Mouse (Mus musculus): ENCODE measurements around the gene Tmem60. TPM values are rescaled to one million over a fixed set of nuclear protein-coding genes. Genes with fewer than 3 reads are reported as not detected.

The Tmem60 gene
- 38.6 and 41.2 TPM in 2 replicates for polyA plus RNA-seq (2012; rRNA removed)

DNA sequence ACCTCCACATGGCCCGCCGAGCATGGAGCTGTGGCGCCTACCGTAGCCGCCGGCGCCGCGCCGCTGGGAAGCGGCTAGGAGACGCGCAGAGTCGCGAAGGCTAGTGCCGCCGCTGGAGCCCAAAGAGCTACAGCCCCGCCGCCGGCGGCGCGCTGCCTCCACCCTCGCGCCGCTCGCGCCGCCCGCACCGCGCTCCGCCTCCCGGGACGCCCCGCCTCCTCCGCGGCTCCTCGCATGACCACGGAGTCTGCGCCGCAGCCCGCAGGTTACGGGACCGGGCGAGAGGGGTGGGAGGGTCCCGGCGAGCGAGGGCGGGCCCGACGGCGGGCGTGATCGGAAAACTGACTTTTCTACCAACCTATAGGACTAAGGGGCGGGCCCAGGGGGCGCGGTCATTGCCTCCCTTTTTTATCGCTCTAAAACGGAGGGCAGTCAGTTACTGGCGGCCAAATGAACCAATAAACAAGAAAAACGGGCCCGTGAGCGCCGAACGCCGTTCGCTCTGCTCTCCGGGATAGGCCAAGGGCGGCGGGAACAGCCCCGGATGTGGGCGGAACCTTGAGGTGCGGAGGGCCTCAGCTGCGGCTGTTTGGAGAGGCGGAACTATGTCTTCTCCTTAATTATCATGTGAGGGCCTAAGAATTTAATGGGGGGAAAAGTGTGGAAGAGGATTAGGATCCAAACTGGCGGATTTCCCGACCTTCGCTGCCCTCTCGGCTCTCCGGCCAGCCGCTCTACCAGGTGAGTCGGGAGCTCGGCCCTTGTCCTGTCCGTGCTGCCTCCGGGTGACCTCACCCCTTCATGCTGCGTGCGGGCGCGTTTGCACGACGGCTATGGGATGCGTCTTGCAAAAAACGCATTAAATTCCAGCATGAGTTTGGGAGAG is at the start of gene Tmem60, which contains the start of gene Phtf2:
Tmem60 (plus strand) TSS at position 277 of the 886 bp plus-strand sequence.
Phtf2 (minus strand) TSS at position 210 of the 886 bp plus-strand sequence.

Other genes starting within 250 kb of the Tmem60 start
- 16.9 and 17.7 TPM in 2 replicates for gene Phtf2, start 67 bp upstream of the Tmem60 start, polyA plus RNA-seq (2012; rRNA removed)
- gene Rsbn1l, start 74.2 kb downstream of the Tmem60 start, polyA plus RNA-seq (2012; rRNA removed), result 7.8 and 8.0 TPM in 2 replicates
- 92.8 and 94.9 TPM in 2 replicates for gene Ptpn12, start 173.7 kb downstream of the Tmem60 start, polyA plus RNA-seq (2012; rRNA removed)